Mouse (Mus musculus) forebrain, embryonic 12.5 days (tissue): ENCODE measurements at regions not wholly inside any gene's neighbourhood (a gene's known extent, or its start where the extent isn't known, plus 50 kb on each side); places are given as distances from the start of the nearest gene placed in this dataset.

Experiments
- ATAC-seq: fragments of 200-750 bp; cut with Nextera tagmentation; 2 replicates; pipeline ENCODE4 v1.8.0; 2017; ENCODE audit warnings: moderate TSS enrichment; ENCODE audit not compliant: low FRiP score
- H3K27ac ChIP-seq: fragments of 300-500 bp; sonication (generic); 2 replicates; pipeline ENCODE4 v1.5.1; 2016; ENCODE audit warnings: mild to moderate bottlenecking
- H3K27me3 ChIP-seq: fragments of 300-500 bp; sonication (generic); 2 replicates; pipeline ENCODE4 v1.6.1; 2016; ENCODE audit warnings: mild to moderate bottlenecking
- H3K36me3 ChIP-seq: fragments of 300-500 bp; sonication (generic); replicated peaks from 2 replicates; pipeline ENCODE4 v1.6.1; 2016; ENCODE audit warnings: mild to moderate bottlenecking
- H3K4me1 ChIP-seq: fragments of 300-500 bp; sonication (generic); 2 replicates; pipeline ENCODE4 v1.6.1; 2016
- H3K4me2 ChIP-seq: fragments of 300-500 bp; sonication (generic); 2 replicates; pipeline ENCODE4 v1.6.1; 2016; ENCODE audit warnings: mild to moderate bottlenecking, moderate library complexity
- H3K4me3 ChIP-seq: fragments of 300-500 bp; sonication (generic); replicated peaks from 2 replicates; pipeline ENCODE4 v1.5.1; 2016; ENCODE audit warnings: mild to moderate bottlenecking
- H3K9ac ChIP-seq: fragments of 300-500 bp; sonication (generic); 2 replicates; pipeline ENCODE4 v1.6.1; 2016; ENCODE audit warnings: mild to moderate bottlenecking
- H3K9me3 ChIP-seq: fragments of 300-500 bp; sonication (generic); 2 replicates; pipeline ENCODE4 v1.6.1; 2016
- WGBS: fragments of 180-500 bp; shearing (Covaris S2); methylation state at CpG from one replicate; pipeline ENCODE4 v1.1.7; 2016; 5-methylcytosine and 5-hydroxymethylcytosine counted together

DNA sequence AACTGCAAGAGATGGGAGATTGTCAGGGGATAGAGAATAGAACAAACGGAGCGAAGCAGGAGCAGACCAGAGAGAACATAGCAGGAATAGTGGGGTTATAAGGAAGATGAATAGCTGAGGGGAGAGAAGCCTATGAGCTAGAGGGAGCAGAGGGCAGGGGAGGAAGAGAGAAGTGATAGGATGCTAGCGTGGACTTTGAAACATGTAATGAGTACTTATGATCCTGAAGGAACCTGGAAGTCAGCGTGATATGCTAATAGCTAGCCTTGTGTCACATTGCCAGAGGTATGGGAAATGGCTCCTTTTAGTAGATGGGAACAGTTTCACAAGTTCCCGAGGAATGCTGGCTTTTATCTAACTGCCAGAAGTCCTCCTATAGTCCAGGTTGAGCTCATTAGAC lies 51.8 kb downstream of the Calml3 start:
- Histone ChIP-seq H3K27me3 (no peaks in the 10 kb centered on the region), H3K4me1 (no peaks in the 10 kb centered on the region), H3K9ac (no peak overlapping the region), H3K9me3 (no peaks in the 10 kb centered on the region), H3K27ac (no peak overlapping the region), H3K4me3 (no peak overlapping the region), H3K36me3 (no peaks in the 10 kb centered on the region), H3K4me2 (no peak overlapping the region)
- no peak for ATAC-seq
- WGBS: 91% methylated on average over 5 of the region's 5 CpGs

DNA sequence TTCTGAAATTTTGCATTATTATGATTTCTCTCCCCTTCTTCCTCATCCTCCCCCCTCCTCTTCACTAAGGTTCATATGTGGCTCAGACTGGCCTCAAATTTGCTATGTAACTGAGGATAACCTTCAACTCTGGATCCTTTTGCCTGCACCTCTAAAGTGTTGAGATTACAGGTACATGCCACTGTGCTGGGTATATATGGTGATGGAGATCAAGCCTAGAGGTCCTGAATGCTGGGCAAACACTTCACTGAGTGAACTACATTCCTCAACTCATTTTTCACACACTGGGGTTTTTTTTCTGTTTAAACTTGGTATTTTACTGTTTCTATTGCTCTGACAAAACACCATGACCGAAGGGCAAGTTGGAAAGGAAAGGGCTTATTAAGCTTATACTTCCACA lies 52.9 kb downstream of the Calml3 start:
- WGBS: 85% methylated on average over 1 of the region's 1 CpGs
- H3K4me2 ChIP-seq: no peak overlapping the region
- no peak for ATAC-seq
- no peaks in the 10 kb centered on the region for H3K36me3 ChIP-seq
- peaks cover 7% of the 10 kb centered on the region; the same call in 1 of the 2 replicates for H3K4me1 ChIP-seq
- H3K9me3 ChIP-seq: no peaks in the 10 kb centered on the region
- H3K27me3 ChIP-seq: no peaks in the 10 kb centered on the region
- H3K27ac ChIP-seq: no peak overlapping the region
- no peak overlapping the region for H3K9ac ChIP-seq
- no peak overlapping the region for H3K4me3 ChIP-seq

DNA sequence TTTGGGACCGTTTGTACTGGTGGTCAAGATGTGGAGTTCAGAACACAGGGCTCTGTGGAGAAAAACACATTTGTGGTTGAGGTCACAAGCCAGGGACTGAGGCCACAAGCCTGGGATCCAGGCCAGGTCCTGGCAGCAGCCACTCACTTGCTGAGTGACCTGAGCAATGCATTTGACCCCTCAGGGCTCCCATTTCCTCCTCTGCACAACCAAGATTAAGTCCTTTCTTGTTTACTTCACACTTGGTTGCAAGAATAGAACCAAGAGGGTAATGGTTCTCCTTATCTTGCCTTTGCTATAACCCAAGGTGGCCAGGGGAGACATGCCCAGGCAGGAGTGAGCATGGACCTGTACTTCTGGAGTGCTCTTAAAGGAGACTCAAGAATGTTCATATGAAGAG lies 53.4 kb downstream of the Calml3 start:
- Histone ChIP-seq H3K36me3 (no peaks in the 10 kb centered on the region), H3K4me3 (no peak overlapping the region), H3K4me2 (no peak overlapping the region), H3K27me3 (no peaks in the 10 kb centered on the region), H3K27ac (no peak overlapping the region), H3K9me3 (no peaks in the 10 kb centered on the region), H3K4me1 (peaks cover 7% of the 10 kb centered on the region; the same call in 1 of the 2 replicates), H3K9ac (no peak overlapping the region)
- WGBS: 83% methylated on average over 1 of the region's 1 CpGs
- no peak for ATAC-seq

GRCm38 (mm10) chr13:3749646-3750045 lies 54.5 kb downstream of the Calml3 start:
- H3K4me1 ChIP-seq: peaks cover 7% of the 10 kb centered on the region; the same call in 1 of the 2 replicates
- no peaks in the 10 kb centered on the region for H3K9me3 ChIP-seq
- 96% methylated on average over 3 of the region's 3 CpGs for WGBS
- no peak for ATAC-seq
- no peaks in the 10 kb centered on the region for H3K27me3 ChIP-seq
- no peak overlapping the region for H3K9ac ChIP-seq
- H3K4me2 ChIP-seq: no peak overlapping the region
- H3K36me3 ChIP-seq: no peaks in the 10 kb centered on the region
- no peak overlapping the region for H3K27ac ChIP-seq
- H3K4me3 ChIP-seq: no peak overlapping the region

DNA sequence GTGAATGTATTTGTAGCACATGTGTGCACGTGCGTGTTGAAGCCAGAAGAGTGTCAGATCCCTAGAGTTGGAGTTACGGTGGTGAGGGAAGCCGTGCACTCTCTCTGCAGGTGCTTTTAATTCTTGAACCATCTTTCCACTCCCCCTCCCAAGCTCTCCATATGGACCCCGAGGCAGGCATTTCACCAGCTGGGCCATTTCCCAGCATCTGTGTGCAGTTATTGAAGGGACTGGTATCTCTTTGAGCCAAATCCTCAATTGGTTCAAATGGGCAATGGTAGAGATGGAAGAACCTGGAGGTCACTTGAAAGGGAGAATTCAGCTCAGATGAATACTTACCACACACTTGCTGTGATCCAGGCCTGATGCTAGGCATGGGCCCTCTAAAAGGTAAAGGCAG lies 55.3 kb downstream of the Calml3 start:
- H3K4me2 ChIP-seq: no peak overlapping the region
- H3K27me3 ChIP-seq: no peaks in the 10 kb centered on the region
- H3K9me3 ChIP-seq: no peaks in the 10 kb centered on the region
- no peak overlapping the region for H3K9ac ChIP-seq
- 81% methylated on average over 5 of the region's 5 CpGs for whole genome bisulfite sequencing
- H3K4me1 ChIP-seq: peaks cover 7% of the 10 kb centered on the region; the same call in 1 of the 2 replicates
- no peak for ATAC-seq
- H3K36me3 ChIP-seq: no peaks in the 10 kb centered on the region
- H3K4me3 ChIP-seq: no peak overlapping the region
- H3K27ac ChIP-seq: no peak overlapping the region

- Histone ChIP-seq H3K9me3 (no peaks in the 10 kb centered on the region), H3K4me1 (peaks cover 21% of the 10 kb centered on the region), H3K27me3 (no peaks in the 10 kb centered on the region), H3K9ac (no peak overlapping the region), H3K4me2 (no peak overlapping the region), H3K27ac (no peak overlapping the region), H3K4me3 (no peak overlapping the region), H3K36me3 (no peaks in the 10 kb centered on the region)
- ATAC-seq: no peak
- WGBS: 42% methylated on average over 10 of the region's 10 CpGs
These were observed 57.6 kb downstream of the Calml3 start for GRCm38 (mm10) chr13:3746524-3746923.

- Histone ChIP-seq H3K4me1 (peaks cover 21% of the 10 kb centered on the region), H3K27ac (no peak overlapping the region), H3K9me3 (no peaks in the 10 kb centered on the region), H3K4me2 (no peak overlapping the region), H3K4me3 (no peak overlapping the region), H3K27me3 (no peaks in the 10 kb centered on the region), H3K9ac (no peak overlapping the region), H3K36me3 (no peaks in the 10 kb centered on the region)
- WGBS: 77% methylated on average over 3 of the region's 3 CpGs
- no peak for ATAC-seq
These were observed 59.2 kb downstream of the Calml3 start for GRCm38 (mm10) chr13:3744870-3745269.

DNA sequence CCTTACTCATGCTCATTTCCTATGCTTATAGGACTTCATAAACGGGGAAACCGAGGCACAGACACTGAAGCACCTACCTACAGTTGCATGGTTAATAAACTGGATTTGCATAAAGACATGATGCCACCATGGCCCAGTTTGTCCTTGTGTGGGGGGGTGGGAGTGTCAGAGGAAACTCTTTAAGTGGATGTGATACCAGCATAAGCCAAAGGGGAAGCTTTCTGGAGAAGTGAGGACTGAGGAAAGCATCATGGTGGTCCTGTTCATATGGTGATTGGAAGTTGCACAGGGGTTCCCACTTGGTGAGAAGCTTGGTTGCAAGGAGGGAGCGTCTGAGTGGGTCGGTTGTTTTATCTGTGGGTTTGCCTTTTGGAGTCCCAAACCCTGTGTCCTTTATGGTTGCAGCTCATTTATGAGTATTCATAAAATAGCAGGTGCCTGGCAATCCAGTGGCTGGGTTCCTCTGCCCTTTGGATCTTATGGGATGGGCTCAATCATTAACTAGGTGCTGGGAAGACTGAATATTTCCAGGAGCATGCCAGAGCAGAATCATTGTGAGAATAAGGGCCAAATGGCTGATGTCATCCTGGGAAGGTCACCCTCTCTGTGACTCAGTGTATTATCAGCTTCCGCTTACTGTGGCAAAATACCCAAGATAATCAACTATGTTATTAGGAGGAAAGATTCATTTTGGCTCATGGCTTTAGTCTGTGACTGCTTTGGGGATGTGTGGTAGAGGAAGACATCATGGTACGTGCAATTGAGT lies 60.2 kb downstream of the Calml3 start:
- ATAC-seq: no peak
- 94% methylated on average over 6 of the region's 6 CpGs for WGBS
- no peak overlapping the region for H3K27ac ChIP-seq

DNA sequence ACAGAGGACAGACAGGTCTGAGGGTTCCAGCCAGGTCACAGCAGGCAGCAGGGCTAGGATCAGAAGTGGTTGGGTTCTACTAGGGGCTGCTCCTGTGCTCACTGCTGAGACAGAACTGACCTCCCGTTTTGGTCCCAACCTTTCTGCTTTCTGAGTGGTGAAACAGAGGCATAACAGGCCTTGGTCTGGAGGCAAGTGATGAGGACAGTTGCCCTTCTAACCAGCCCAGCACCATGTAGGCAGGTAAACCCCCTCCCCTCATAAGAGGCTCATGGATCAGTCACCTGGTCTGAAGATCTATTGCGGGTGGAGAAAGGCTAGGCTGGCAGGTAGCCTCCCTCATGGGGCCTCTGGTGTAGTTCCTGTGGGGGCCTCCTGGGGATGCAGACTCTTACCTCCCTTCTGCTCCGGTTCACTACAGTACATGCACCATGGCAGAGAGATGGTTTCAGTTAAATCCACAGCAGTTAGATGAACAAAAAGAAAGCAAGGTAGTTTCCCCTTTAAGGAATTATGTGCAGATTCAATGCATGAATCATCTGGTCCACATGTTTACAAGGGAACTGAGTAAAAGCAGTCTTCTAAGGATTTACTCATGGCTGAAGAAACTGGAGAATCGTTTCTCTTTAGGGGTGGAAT lies 61.2 kb downstream of the Calml3 start:
- Histone ChIP-seq H3K27ac (peak overlapping the region; percentile 33), H3K27me3 (no peaks in the 10 kb centered on the region), H3K9ac (0 out of 2 replicates have a peak overlapping the region, but pooled peaks have one; percentile 13), H3K4me1 (peaks cover 21% of the 10 kb centered on the region), H3K36me3 (no peaks in the 10 kb centered on the region), H3K9me3 (no peaks in the 10 kb centered on the region), H3K4me3 (no peak overlapping the region), H3K4me2 (no peak overlapping the region)
- ATAC-seq: peak; percentile 51; the same call in 1 of the 2 replicates
- 52% methylated on average over 4 of the region's 4 CpGs for WGBS

More for the DNA sequence above, 60.2 kb downstream of the Calml3 start:
- Histone ChIP-seq H3K4me3 (no peak overlapping the region), H3K4me2 (no peak overlapping the region), H3K27me3 (no peaks in the 10 kb centered on the region), H3K4me1 (peaks cover 21% of the 10 kb centered on the region), H3K9me3 (no peaks in the 10 kb centered on the region), H3K36me3 (no peaks in the 10 kb centered on the region), H3K9ac (no peak overlapping the region)

GRCm38 (mm10) chr13:3742094-3742730 lies 61.9 kb downstream of the Calml3 start:
- Histone ChIP-seq H3K4me3 (no peak overlapping the region), H3K36me3 (no peaks in the 10 kb centered on the region), H3K9me3 (no peaks in the 10 kb centered on the region), H3K4me2 (no peak overlapping the region), H3K27me3 (no peaks in the 10 kb centered on the region), H3K9ac (0 out of 2 replicates have a peak overlapping the region, but pooled peaks have one; percentile 13), H3K27ac (peak overlapping the region; percentile 33), H3K4me1 (peaks cover 21% of the 10 kb centered on the region)
- peak; percentile 84 for ATAC-seq
- WGBS: 63% methylated on average over 2 of the region's 2 CpGs

GRCm38 (mm10) chr13:3730699-3731021 lies 73.5 kb downstream of the Calml3 start:
- H3K27ac ChIP-seq: no peak overlapping the region
- peaks cover 18% of the 10 kb centered on the region for H3K4me1 ChIP-seq
- no peak overlapping the region for H3K9ac ChIP-seq
- H3K27me3 ChIP-seq: no peaks in the 10 kb centered on the region
- WGBS: 5% methylated on average over 2 of the region's 2 CpGs
- ATAC-seq: peak; percentile 53; the same call in 1 of the 2 replicates
- H3K4me3 ChIP-seq: no peak overlapping the region
- no peak overlapping the region for H3K4me2 ChIP-seq
- H3K36me3 ChIP-seq: no peaks in the 10 kb centered on the region
- H3K9me3 ChIP-seq: no peaks in the 10 kb centered on the region

DNA sequence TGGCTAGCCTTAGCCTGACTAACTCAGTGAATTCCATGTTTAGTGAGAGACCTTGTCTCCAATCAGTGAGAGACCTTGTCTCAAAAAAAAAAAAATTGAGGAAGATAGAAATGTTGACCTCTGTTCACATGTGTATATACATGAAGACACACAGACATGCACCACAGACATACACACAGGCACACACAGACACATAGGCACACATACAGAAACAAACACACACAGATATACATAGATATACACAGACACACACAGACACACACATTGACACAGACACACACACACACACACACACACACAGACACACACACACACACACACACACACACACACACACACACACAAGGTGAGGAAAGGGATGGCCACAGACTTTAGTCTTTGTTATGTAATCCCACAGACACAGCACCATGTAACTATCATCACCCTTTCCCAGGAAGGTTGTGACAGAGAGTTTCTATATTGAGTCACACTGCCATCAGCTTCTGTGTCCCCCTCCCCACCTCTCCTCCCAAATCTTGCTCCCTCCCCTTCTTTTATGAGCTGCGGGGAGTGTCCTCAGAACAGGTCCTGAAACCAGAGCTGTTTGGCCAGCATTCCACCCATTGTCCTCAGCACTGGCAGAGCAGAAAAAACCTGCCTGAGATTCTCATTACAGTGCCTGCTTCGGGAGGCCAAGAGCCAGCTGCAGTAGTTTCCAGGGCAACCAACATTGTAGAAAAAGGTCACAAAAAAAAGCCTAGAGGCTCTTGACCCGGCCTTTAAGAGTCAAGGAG lies 74.0 kb downstream of the Calml3 start:
- Histone ChIP-seq H3K4me2 (no peak overlapping the region), H3K27me3 (no peaks in the 10 kb centered on the region), H3K36me3 (no peaks in the 10 kb centered on the region), H3K4me1 (peaks cover 18% of the 10 kb centered on the region), H3K9ac (no peak overlapping the region), H3K9me3 (no peaks in the 10 kb centered on the region), H3K27ac (no peak overlapping the region), H3K4me3 (no peak overlapping the region)
- 6% methylated on average over 3 of the region's 3 CpGs for WGBS
- ATAC-seq: peak; percentile 85; the same call in 1 of the 2 replicates
